Mouse (Mus musculus) cerebellum, postnatal 36 days (tissue): ENCODE results near the gene Trip13.
A peak's percentile ranks its signal among the peaks of the same experiment; 100 is the strongest.

Experiments
- DNase-seq, 2 experiments: peaks; one replicate each; pipeline ENCODE4 v3.0.0; 2021 to 2022; ENCODE audit warnings: mixed read lengths in 2 of 2

Gene Trip13

DNA sequence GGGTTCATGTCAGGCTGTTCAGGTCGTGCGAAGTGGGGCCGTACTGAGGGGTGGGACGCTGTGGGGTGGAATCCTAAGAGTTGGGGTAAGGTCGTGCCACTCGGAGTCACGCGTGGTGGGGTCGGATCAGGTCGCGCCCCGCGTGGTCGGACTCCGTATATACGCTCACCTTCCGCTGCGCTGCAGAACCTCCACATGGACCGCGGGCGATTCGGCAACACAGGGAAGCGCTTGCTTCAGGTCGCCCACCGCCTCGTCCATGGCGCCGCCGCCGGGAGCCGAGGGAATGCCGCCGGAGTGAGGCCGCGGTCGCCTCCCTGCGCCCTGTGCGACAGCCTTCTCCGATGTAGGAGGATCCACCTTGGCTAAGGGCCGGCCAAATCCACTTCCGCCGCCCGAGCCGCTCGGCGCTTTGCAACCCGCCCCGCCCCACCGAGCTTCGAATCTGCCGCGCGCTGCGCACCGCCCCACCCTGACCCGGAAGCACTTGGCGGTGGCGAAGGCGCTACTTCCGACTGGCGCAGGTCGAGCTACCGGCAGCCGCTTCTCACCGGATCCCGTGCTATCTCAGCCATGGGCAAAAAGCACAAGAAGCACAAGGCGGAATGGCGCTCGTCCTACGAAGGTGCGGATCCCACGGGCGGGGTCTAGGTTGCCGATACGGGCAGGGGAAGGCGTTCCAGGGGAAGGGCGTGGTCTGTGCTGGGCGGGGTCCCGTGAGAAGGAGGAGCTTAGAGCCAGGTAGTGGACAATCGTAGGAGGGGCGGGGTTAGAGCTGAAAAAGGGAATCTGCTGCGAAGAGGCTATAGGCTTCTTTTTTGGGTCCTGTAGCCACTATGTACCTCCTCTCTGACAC, at the start of gene Trip13, which contains the start of gene Brd9:
TSS of gene Trip13 (minus strand) at position 464 of the 856 bp plus-strand sequence.
TSS of gene Brd9 (plus strand) at position 491 of the 856 bp plus-strand sequence.
- peak; percentile 89 to 91 for DNase-seq

DNA sequence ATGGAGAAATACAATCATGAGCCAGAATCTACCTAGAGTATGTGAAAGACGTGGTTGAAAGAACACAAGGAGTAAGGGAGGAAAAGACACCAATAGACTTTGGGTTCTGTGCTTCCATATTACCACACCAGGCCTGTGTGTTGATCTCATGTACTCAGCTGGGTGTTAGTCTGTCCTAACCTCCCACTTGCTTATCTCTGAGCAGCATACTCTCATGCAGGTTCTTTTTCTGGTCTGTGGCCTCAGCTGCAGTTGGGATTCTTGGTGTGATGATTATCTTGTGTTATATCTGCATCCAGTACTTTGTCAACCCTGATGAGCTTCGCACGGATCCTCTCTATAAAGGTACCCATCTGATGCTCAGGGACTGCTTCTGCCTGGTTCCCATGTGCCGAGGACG, 39.4 kb upstream of the Trip13 start:
- no peak for DNase-seq

DNA sequence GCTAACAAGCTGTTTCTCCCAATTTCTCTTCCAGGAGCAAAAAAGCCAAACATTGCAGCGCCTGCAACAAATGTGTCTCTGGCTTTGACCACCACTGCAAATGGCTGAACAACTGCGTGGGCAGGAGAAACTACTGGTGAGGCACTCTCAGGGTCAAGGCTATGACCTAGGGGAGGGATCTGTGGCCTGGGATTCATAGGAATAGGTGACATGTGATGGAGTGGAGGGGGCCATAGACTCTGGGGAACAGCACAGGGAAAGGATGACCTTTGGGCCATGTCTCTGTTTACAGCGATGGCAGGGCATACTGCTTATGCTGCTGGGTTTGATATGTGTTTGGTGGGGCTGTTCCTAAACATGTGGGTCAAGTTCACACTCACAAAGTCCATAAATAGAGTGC, 36.9 kb upstream of the Trip13 start:
- no peak for DNase-seq

DNA sequence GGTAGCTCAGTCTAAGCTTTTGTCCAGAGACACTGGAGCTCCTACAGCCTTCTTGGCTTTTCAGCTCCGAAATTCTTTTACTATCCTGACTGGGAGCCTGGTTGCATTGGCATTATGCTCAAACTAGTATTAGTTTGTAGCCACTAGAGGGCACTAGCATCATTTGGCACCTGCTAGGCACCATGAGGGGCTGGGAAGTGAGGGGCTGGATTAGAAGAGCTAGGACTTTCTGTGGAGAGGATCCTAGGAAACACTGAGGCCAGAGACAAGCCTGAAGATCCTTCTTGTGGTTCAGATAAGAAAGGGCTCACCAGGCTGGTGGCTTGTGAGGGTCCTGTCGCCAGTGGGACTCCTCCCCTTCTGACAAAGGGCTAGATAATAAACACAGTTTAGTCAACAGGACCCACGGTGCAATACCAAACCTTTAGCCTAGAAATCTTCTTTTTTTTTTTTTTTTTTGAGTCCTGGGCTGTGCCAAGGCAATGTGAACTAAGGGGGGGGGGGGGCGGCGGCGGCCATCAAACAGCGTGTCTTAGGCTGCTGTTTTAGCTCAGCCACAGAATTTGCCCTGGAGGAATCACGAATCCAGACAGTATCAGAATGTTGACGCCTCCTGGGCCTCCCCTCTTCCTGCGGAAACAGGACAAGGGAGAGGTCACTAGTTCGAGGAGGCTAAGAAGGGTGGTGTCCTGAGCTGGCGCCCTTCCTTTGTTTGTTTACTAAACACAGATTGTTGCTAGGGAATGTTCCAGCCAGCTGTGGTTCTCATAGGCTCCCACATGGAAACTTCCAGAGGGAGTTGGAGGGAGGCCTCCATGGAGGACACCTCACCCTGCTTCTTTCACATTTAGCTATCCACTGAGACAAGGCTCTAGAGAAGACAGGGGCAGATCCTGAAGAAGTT, 33.2 kb upstream of the Trip13 start:
- peak; percentile 37 to 56 for DNase-seq

DNA sequence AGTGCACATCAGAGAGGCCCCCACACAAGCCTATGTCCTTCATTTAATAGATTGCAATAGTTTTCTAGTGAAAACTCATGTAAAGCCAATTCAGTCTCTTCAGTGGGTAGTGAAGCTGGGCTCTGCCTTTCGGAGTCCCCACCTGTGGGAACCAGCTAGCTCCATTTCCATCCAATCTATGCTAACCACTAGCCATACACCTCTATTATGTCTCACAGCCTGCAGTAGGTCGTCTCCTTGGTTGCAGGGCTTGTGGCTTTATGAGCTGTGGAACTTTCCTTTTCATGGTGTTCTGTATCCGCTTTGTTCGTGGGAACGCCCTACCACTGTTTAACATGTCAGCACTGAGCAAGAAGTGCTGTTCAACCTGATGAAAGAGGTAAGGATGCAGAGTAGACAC, 26.0 kb upstream of the Trip13 start, which contains the start of gene Zdhhc11:
TSS of gene Zdhhc11 (plus strand) at position 301 of the 400 bp plus-strand sequence.
- DNase-seq, result no peak

DNA sequence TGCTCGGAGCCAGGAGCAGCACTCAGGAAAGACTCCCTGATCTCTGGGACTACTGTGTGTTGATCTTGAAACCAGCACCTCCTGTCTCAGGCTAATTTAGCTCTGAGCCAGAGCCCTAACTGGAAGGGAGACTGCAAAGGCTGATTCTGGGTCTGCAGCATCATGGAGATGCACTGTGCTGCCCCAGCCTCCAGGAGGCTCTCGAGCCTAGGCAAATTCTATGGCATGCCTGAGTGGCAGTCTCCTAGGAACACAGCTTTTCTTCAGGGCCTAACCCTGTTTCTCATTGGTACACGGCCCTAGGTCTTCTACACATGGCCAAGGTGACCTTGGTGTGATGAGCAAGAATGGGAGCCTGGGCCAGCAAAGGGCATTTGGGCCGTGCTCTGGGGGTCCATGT, 23.6 kb upstream of the Trip13 start:
- DNase-seq, result no peak

DNA sequence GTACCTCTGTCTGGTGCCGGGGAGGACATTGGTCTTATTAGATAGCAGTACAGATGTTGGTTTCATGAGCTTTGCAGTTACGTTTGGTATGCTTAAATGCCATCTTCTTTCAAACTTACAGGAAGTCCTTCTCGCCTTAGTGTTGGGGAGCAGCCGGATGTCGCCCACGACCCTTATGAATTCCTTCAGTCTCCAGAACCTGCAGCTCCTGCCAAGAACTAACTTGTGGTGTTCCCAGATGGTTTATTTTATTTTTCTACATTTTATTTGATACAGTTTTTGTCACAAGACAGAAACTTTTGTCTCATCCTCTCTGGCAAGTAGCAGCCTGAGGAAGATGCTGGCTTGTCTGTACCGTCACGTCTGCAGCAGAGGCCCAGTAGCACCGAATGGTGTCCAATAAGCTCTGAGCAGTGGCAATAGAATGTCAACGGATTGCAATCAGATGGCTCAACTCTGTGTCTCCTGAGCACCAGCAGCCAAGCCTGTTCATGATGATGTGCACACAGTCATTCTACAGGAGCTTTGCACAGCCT, 22.6 kb upstream of the Trip13 start:
- DNase-seq, result no peak

DNA sequence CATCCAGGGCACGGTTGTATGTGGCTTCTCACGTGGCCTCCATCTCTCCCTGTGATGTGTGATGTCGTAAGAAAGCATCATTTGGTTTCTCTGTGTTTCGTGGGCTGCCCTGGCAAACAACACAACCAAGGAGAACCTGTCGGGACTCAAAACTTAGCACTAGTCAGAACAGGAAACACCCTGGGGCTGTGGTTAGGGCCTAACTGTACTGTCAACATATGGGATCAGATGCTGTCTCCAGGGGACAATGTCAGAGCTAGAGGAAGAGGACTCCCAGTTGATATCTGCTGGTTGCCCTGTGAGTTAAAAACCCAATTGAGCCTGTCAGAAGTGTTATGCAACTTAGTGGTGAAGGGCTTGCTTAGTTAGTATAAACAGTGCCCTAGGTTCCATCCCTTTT, 17.9 kb upstream of the Trip13 start:
- no peak for DNase-seq

DNA sequence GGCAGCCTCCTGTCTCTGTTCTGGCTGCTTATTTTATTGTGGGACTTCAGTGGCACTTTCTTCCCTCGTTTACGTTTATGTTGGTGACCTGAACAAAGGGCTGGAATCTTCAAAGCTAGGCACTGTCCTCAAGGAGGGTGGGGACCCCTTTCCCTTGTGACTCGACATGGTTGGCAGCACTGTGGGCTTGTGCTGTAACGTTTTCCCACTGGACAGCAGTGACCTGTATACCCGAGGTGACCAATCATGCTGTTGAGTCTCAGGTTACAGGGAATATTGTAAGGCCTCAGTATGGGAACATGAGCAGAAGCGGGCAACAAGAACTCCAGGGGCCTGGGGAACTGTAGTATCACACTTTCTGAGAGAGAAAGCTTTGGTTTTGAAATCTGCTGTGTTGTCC, 17.1 kb upstream of the Trip13 start:
- no peak for DNase-seq

DNA sequence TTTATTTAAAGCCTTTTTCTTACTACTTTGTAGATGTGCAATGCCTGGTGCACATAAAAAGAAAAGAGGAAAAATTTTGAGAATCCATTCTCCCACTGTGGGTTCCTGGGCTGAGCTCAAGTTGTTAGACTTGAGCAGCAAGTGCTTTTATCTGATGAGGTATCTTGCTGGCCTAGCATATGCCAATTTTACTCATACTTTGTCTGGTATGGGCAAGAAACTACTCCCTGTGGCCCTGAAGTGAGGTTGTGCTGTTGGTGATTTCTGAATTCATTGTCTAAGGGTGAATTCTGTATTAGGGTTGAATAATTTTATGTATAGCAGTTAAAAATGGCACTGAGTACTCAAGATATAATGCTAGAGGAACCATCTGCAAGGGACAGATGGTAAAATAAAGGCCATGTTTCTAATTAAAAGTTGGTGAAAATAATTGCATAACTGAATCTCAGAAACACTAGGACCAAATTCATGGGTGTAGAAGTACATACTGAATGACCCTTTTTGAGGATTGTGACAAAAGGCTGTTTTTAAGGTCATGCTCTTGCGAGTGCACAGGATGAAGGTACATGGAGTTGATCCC, 16.1 kb upstream of the Trip13 start:
- DNase-seq, result peak in 1 of 2 experiments; percentile 13

DNA sequence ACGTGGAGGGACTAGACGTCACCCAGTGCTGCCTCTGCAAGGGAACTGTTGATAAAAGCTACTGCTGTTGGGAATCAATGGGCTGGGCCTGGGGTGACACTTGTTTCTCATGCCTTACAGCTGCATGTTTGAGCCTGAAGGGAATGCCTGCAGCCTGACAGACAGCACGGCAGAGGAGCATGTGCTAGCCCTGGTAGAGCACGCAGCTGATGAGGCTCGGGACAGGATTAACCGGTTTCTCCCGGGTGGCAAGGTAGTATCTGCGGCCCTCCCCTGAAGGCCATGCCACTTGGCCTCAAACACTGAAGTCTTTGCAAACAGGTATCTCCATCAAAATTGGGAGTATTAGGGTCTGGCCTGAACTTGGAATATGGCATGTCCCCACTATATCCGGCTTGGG, 7.0 kb upstream of the Trip13 start:
- DNase-seq, result no peak

DNA sequence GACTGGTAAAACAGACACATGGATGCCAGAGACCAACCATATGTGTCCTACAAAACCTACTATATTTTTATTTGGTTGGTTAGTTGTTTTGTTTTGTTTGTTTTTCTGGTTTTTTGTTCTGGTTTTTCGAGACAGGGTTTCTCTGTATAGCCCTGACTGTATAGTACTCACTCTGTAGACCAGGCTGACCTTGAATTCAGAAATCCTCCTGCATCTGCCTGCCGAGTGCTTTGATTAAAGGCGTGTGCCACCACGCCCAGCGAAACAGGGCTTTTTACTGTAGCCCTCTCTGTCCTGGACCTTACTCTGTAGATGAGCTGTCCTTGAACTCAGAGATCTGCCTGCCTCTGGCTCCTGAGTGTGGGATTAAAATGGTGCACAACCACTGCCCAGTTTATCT, 1.5 kb upstream of the Trip13 start:
- no peak for DNase-seq

DNA sequence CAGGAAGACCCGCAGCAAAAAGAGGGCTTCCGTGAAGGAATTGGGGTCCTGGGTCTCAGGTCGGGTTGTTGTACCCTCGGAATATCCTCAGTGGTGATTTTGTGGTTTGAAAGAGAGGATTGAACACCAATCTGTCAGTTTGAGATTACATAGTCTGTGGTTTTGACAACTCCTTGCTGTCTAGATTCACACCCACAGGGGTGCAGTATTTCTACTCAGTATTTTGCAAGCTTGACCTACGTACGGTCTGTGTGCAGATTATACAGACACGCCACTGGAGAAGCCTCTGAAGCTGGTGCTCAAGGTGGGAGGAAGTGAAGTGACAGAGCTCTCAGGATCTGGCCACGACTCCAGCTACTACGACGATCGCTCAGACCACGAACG, 585 bp upstream of the Trip13 start:
- DNase-seq, result no peak

DNA sequence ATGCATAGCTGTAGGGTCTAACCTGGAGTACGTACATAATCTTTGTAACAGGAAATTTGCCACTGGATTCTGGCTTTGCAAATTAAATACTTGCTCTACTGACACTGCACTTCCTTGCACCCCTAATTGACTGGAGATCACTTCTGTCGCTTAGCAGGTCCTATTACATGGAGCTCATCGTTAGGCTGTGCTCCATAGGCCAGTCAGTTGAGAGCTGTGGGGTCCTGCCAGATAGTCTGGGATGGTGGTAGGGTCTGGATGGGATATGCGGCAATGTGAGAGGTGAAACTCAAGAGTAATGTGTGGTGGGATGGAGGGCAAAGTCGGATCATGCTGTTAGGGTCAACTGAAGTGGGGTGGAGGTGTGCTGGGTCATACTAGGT, 655 bp downstream of the Trip13 start:
- no peak for DNase-seq

DNA sequence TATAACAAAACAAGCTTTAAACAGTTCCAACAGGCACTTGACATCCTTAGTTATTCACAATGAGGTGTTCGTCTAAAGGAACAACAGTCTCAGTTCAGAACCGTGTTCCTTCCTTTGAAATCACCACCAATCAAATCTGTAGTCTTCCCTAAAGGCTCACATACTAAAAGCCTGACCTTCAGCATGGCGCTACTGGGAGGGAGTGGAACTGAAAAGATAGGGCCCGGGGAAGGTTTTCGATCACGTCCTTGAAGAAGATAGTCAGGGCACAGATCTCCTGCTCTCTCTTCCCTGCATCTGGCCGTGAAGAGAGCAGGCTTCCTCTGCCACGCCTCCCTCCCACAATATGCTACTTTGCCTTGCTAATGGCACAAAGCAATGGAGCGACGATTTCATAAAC, 5.4 kb downstream of the Trip13 start:
- DNase-seq, result no peak

DNA sequence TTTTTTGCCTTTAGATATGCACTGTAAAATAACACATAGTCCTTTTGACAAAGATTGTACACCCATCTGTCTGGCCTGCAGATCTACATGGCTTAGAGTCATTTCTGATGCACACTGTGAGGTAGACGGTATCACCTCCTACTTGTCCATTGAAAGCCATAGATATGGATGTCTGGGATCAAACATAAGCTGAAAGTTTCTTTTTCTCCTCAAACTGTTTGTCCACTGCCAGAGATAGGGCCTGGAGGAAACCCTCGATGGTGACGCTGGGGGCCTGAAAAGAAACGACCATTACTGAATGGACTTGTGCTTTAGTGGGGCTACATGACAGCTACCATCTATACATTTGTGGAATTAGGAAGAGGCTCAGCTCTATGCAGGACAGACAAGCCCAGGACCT, 24.5 kb downstream of the Trip13 start:
- DNase-seq, result no peak

DNA sequence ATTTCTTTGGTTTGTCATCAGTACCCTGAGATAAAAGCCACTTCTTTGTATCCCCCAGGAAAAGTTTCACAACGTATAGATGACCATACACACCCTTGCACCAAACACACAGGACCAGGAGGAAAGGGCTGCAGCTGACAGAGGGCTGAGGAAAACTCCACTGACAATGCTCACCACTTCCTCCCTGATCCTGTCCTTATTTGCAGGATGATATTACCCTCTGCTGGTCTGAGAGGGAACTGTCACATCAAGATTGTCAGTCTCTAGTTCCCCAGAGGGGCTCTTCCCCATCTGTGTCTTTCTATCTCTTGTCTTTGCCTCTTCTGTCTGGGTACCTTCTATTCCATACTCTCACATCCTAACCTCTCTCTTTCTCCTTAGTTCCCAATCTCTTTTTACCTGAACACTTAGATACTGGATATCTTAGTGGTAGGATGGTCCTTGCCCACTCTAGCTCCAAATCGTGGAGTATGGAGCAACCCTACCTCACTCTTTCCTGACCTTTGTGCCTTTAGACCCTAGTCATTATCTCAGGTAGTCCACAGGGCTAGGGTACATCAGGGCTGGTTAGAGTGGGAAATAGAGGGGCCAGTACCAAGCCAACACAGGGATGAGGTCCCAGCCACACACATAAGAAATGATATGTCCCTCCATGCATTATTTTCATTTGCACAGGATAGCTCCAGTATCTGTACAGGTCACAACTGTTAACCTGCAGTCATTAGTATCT, 29.7 kb downstream of the Trip13 start:
- peak in 1 of 2 experiments; percentile 17 for DNase-seq

DNA sequence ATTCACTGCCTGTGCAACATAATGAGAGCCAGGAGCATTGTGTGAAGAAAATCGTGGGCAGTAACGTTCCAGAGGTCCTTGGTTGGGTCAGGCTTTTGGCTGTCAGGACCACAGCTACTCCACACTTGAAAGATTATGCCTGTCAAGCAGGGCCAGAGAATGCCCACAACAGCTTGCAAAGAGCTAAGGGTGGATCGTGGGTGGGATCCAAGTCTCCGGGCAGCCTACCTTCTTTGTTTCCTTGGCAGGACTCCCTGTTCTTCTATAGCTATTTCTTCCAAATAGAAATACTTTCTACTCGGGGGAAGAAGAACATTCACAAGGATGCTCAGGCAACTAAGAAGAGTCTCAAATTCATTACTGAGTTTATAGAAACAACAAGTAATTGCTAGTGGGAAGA, 30.4 kb downstream of the Trip13 start:
- DNase-seq, result no peak

DNA sequence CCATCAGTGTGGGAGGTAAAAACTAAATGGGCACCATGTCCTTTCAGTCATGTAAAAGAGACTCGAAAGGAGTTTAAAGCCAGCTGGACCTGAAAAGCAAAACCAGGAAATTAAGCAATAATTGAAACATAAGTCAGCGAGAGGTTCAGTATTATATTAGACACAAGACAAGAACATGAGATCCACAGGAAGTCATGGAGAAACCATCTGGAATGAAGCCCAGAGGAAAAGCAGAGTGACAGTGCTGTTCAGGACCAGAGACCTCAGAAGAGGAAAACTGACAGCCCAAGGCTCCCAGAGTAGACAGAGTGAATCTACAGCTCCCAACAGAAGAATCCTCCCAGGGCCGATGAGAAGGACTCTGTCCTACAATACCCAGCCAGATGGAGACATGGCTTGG, 40.0 kb downstream of the Trip13 start:
- no peak for DNase-seq

DNA sequence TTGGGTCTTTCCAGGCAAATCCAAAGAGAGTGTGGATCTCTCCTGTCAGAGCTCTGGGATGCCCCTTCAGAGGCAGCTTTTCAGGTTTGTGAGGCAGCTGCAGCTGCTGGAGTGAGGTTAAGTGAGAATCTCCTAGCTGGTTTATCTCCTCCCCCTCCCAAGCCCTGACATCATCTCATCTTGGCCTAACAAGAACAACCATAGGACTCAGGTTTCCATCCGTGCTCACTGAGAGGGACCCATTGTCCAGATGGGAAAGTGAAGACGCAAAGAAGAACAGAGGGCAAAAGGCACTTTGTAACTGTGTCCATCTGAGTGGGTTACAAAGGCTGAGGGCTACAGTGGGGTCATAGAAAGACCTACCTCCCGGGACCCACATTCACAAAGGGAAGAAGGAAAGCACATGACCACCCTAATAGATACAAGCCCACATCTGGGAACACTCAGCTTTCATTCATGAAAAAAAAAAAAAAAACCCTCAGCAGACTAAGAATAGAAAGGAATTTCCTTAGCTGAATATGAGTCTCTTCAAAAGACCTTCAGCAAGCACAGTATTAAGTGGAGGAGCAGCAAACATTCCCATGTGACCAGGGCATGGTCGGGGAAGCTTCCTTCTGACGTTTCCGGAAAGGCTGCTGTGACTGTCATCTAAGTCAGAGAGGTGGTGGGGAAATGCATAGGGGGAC, 44.9 kb downstream of the Trip13 start:
- no peak for DNase-seq

DNA sequence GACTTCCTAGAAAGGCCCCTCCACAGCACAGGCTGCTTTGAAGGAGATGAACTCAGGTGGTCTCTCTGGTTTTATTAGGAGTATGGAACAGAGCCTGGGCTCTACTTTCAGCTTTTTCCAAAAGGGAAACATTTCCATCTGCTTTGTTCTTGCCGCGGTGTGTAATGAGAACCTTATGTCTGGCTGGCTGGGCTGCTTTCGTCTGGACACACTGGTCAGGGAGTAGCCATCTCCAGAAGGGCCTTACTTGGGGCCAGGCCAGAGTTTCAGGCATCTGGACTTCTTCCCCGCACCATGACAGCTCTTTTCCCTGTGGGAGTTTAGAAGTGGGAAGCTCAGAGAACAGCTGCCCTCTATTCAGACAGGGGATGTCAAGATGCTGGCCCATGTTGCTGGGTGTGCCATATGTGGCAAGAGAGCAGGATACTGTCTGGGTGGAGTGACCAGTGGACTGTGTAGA, 50.1 kb downstream of the Trip13 start:
- no peak for DNase-seq

DNA sequence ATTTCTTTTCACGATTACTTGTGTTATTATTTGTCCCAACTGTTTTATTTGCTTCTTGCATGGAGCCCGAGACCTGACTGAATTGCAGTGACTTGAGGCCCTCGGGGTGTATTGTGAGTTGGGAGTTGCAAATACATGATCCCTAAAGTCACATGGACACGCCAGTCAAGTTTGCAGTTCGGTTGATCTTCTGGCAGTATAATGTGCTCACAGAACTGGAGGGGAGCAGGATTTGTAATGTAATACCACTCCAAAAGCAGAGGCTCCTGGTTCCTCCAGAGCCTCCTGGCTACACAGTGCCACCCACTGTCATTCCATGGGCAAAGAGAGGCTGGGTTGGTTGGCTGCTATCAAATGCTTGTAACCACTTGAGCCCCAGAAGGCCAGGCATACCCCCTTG, 51.0 kb downstream of the Trip13 start:
- no peak for DNase-seq
